Mouse (Mus musculus): ENCODE measurements around the gene 4933430I17Rik. TPM values are rescaled to one million over a fixed set of nuclear protein-coding genes. Genes with fewer than 3 reads are reported as not detected.

4933430I17Rik gene
- polyA plus RNA-seq, 1 experiment from 2014 or later: 1.1 TPM

- WGBS: under 1% methylated on average over 37 of the region's 37 CpGs
- peak; percentile 89 for ATAC-seq
- peaks cover 31% of the 10 kb centered on the region for H3K4me1 ChIP-seq (replicated peaks)
- peak within 1 kb of the TSS; percentile 77 for H3K4me2 ChIP-seq (replicated peaks)
- H3K27me3 ChIP-seq: no peaks in the 10 kb centered on the region
- H3K4me3 ChIP-seq (replicated peaks): peak within 1 kb of the TSS; percentile 71
- H3K27ac ChIP-seq: peak within 1 kb of the TSS; percentile 79
- no peaks in the 10 kb centered on the region for H3K9me3 ChIP-seq
- peaks cover 8% of the 10 kb centered on the region for H3K36me3 ChIP-seq
- H3K9ac ChIP-seq (replicated peaks): peak within 1 kb of the TSS; percentile 84
These were observed 5.3 kb upstream of the 4933430I17Rik start, which contains the start of gene Alad for GRCm38 (mm10) chr4:62519849-62520233. Gene Alad (minus strand): TSS chr4:62519918.

GRCm38 (mm10) chr4:62520892-62521400 is 4.2 kb upstream of the 4933430I17Rik start:
- ATAC-seq: no peak
- H3K9ac ChIP-seq (replicated peaks): no peak overlapping the region; the same call in 1 of the 2 replicates
- no peak overlapping the region for H3K4me3 ChIP-seq (replicated peaks)
- no peaks in the 10 kb centered on the region for H3K27me3 ChIP-seq
- no peak overlapping the region for H3K4me2 ChIP-seq (replicated peaks)
- H3K4me1 ChIP-seq (replicated peaks): peaks cover 31% of the 10 kb centered on the region
- 85% methylated on average over 2 of the region's 2 CpGs for WGBS
- peaks cover 8% of the 10 kb centered on the region for H3K36me3 ChIP-seq
- H3K27ac ChIP-seq: no peak overlapping the region
- H3K9me3 ChIP-seq: no peaks in the 10 kb centered on the region

DNA sequence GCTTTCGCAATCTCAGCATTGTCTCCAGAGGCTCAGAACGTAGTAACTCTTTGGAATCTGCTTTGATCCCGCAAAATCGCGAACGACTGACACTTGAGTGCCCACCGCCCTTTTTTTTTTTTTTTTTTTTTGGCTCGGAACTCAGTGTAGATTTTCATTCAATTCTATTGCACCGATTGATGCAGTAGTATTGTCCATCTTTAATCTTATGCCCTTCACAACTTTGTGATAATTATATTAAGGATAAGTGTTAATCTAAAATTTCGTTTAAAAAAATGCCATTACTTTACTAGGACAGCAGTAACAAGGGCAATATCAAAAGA is 281 bp downstream of the 4933430I17Rik start:
- no peak for ATAC-seq
- Histone ChIP-seq H3K27ac (no peak overlapping the region), H3K4me1 (replicated peaks) (peaks cover 14% of the 10 kb centered on the region), H3K9me3 (no peaks in the 10 kb centered on the region), H3K4me2 (replicated peaks) (peak overlapping the region; percentile 97), H3K9ac (replicated peaks) (0 out of 2 replicates have a peak overlapping the region, but pooled peaks have one; percentile 14), H3K27me3 (no peaks in the 10 kb centered on the region), H3K4me3 (replicated peaks) (peak overlapping the region; percentile 79), H3K36me3 (peaks cover 8% of the 10 kb centered on the region)
- WGBS: under 1% methylated on average over 10 of the region's 10 CpGs

- Histone ChIP-seq H3K4me2 (replicated peaks) (no peak overlapping the region), H3K4me1 (replicated peaks) (peaks cover 12% of the 10 kb centered on the region), H3K4me3 (replicated peaks) (no peak overlapping the region), H3K27me3 (no peaks in the 10 kb centered on the region), H3K9me3 (no peaks in the 10 kb centered on the region), H3K27ac (no peak overlapping the region), H3K9ac (replicated peaks) (no peak overlapping the region), H3K36me3 (peaks cover 8% of the 10 kb centered on the region)
- WGBS: 62% methylated on average over 2 of the region's 2 CpGs
- no peak for ATAC-seq
These were observed 1.1 kb downstream of the 4933430I17Rik start for GRCm38 (mm10) chr4:62526256-62526655.

DNA sequence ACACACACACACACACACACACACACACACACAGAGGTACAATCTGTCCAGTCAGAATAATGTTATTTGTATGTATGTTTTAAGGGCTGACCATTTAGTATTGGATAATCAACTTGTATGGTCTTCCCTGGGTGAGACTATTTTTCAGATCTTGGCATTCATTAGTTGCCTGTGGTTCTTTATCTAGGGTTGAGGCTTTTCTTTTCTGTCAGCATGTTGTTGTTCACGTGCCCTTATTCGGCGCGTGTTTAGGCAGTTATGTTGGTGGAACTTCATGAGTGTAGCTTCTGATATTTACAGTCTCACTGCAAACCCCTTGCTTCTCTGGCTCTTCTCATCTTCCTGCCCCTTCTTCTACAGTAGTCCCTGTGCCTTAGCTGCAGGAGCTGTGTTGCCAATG is 2.5 kb downstream of the 4933430I17Rik start:
- Histone ChIP-seq H3K9ac (replicated peaks) (no peak overlapping the region), H3K4me3 (replicated peaks) (no peak overlapping the region), H3K4me1 (replicated peaks) (peaks cover 12% of the 10 kb centered on the region), H3K27ac (no peak overlapping the region), H3K36me3 (peaks cover 5% of the 10 kb centered on the region), H3K9me3 (no peaks in the 10 kb centered on the region), H3K27me3 (no peaks in the 10 kb centered on the region), H3K4me2 (replicated peaks) (no peak overlapping the region)
- 84% methylated on average over 4 of the region's 4 CpGs for WGBS
- no peak for ATAC-seq

DNA sequence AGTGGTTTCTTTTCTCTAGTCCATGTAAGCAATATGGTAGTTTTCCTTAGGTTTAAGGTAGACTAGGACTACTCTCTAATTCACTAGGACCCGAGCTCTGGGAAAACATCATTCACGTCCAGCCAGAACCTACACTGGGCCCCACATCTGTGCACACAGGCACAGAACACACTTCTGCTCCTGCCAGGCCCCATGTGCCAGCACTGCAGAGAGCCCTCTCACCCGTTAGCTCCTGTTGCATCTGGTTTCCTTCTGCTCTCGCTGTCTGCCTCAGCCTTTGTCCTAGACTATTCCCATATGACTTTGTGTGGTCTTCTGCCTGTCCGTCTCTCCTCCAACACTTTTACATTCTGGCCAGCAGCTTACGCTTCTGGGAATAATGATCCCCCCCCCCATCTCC is 8.6 kb downstream of the 4933430I17Rik start:
- H3K36me3 ChIP-seq: no peaks in the 10 kb centered on the region
- H3K27ac ChIP-seq: no peak overlapping the region
- 78% methylated on average over 6 of the region's 6 CpGs for WGBS
- H3K4me3 ChIP-seq (replicated peaks): no peak overlapping the region
- no peaks in the 10 kb centered on the region for H3K9me3 ChIP-seq
- ATAC-seq: no peak
- H3K9ac ChIP-seq (replicated peaks): no peak overlapping the region
- H3K27me3 ChIP-seq: no peaks in the 10 kb centered on the region
- H3K4me2 ChIP-seq (replicated peaks): no peak overlapping the region
- no peaks in the 10 kb centered on the region for H3K4me1 ChIP-seq (replicated peaks)

DNA sequence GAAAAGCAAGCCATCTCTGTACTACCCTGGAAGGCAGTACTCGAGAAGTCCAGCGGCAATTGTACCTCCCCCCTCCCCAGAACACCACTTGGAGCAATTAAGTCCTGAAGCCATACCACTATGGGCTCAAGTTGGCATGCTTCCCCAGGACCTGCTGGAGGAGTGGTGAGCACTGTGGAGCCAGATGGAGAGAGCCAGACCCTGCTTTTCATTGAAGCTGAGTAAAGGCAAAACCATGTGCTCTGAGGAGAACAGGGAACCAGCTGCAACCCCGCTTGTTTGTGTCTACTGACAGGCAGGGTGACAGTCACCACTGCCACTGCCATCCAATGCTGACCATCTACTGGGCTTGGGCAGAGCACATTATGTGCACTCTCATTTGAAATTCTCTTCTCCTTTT is 16.6 kb downstream of the 4933430I17Rik start:
- Histone ChIP-seq H3K4me3 (replicated peaks) (no peak overlapping the region), H3K9ac (replicated peaks) (no peak overlapping the region), H3K36me3 (no peaks in the 10 kb centered on the region), H3K27ac (no peak overlapping the region), H3K27me3 (no peaks in the 10 kb centered on the region), H3K9me3 (no peaks in the 10 kb centered on the region), H3K4me2 (replicated peaks) (no peak overlapping the region), H3K4me1 (replicated peaks) (no peaks in the 10 kb centered on the region)
- WGBS: 72% methylated on average over 3 of the region's 3 CpGs
- no peak for ATAC-seq

- no peak overlapping the region for H3K4me2 ChIP-seq (replicated peaks)
- 87% methylated on average over 6 of the region's 6 CpGs for WGBS
- no peak overlapping the region for H3K4me3 ChIP-seq (replicated peaks)
- no peaks in the 10 kb centered on the region for H3K9me3 ChIP-seq
- ATAC-seq: no peak
- H3K27ac ChIP-seq: no peak overlapping the region
- no peak overlapping the region for H3K9ac ChIP-seq (replicated peaks)
- no peaks in the 10 kb centered on the region for H3K27me3 ChIP-seq
- H3K36me3 ChIP-seq: no peaks in the 10 kb centered on the region
- H3K4me1 ChIP-seq (replicated peaks): no peaks in the 10 kb centered on the region
These were observed 18.6 kb downstream of the 4933430I17Rik start for GRCm38 (mm10) chr4:62543782-62544181.

DNA sequence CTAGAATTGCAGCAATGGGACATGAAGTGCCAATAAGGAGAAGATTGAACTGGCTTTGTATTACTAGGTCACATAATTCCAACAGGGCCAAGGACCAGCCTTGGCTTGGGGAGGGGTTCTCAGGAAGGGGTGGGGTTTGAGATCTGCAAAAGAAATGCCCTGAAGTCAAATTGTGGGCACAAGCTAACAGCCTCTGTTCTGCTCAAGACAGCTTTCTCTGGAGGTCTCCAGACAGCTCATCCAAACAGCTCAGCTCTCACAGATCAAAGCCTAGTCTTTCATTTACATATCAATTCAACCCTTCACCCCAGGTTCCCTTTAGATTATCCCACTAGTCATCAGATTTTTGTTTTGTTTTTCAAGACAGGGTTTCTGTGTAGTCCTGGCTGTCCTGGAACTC is 19.6 kb downstream of the 4933430I17Rik start:
- H3K9me3 ChIP-seq: no peaks in the 10 kb centered on the region
- no peak for ATAC-seq
- no peak overlapping the region for H3K27ac ChIP-seq
- no peaks in the 10 kb centered on the region for H3K36me3 ChIP-seq
- no peaks in the 10 kb centered on the region for H3K27me3 ChIP-seq
- H3K4me2 ChIP-seq (replicated peaks): no peak overlapping the region
- H3K9ac ChIP-seq (replicated peaks): no peak overlapping the region
- no peak overlapping the region for H3K4me3 ChIP-seq (replicated peaks)
- no peaks in the 10 kb centered on the region for H3K4me1 ChIP-seq (replicated peaks)

DNA sequence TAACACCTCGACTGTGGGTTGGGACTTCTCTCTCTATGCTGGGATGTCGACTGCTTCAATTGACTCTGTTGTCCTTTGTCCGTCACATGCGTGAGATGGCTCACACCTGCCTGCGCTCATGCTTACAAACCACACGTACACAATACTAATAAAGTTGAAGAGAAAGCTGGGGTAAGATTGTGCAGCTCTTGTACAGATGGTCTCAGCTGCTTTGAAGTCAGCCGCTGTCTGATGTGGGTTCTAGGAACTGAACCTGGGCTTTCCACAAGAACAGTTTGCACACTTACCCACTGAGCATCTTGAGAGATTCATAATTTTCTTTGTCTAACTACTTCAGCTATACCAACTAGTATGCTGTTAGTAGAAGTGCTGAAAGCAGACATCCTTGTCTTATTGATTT is 26.8 kb downstream of the 4933430I17Rik start:
- ATAC-seq: no peak
- Histone ChIP-seq H3K4me2 (replicated peaks) (no peak overlapping the region), H3K27ac (no peak overlapping the region), H3K27me3 (no peaks in the 10 kb centered on the region), H3K4me3 (replicated peaks) (no peak overlapping the region), H3K4me1 (replicated peaks) (no peaks in the 10 kb centered on the region), H3K9ac (replicated peaks) (no peak overlapping the region), H3K36me3 (no peaks in the 10 kb centered on the region), H3K9me3 (no peaks in the 10 kb centered on the region)
- WGBS: 84% methylated on average over 7 of the region's 7 CpGs

- H3K9ac ChIP-seq (replicated peaks): no peak overlapping the region
- no peak overlapping the region for H3K27ac ChIP-seq
- no peaks in the 10 kb centered on the region for H3K27me3 ChIP-seq
- H3K4me3 ChIP-seq (replicated peaks): no peak overlapping the region
- H3K36me3 ChIP-seq: no peaks in the 10 kb centered on the region
- no peak overlapping the region for H3K4me2 ChIP-seq (replicated peaks)
- H3K4me1 ChIP-seq (replicated peaks): peaks cover 8% of the 10 kb centered on the region
- H3K9me3 ChIP-seq: no peaks in the 10 kb centered on the region
- WGBS: 77% methylated on average over 3 of the region's 3 CpGs
- no peak for ATAC-seq
These were observed 32.3 kb downstream of the 4933430I17Rik start for GRCm38 (mm10) chr4:62557436-62557835.

DNA sequence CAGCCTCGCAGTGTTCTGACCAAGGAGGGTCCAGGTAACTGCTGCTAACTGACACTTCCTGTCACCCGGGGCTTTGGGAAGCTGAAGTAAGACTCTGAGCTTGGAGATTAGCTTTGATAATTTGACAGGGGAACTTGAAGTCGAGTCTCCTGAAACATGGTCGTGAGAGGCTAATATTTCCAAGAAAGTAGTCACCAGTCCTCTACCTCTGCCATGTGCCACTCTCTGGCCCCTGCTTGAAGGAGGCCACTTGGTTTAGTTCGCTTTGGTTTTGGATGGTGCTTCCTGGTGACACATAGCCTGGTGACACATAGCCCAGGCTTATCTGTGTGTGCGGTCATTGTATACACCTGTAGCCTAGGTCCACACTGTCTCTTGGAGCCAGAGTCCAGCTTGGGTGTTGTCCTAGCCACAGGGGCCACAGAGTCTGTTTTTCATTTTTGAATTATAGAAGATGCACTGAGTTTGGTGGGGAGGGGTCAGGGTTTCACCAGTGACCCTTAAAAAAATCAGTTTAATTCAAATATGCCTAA is 34.7 kb downstream of the 4933430I17Rik start, which contains the start of gene Rgs3:
TSS of gene Rgs3 (plus strand) at position 51 of the 533 bp plus-strand sequence.
- Histone ChIP-seq H3K36me3 (no peaks in the 10 kb centered on the region), H3K4me1 (replicated peaks) (peaks cover 8% of the 10 kb centered on the region), H3K27me3 (no peaks in the 10 kb centered on the region), H3K9ac (replicated peaks) (no peak within 1 kb of the TSS), H3K4me3 (replicated peaks) (no peak within 1 kb of the TSS), H3K9me3 (no peaks in the 10 kb centered on the region), H3K27ac (no peak within 1 kb of the TSS), H3K4me2 (replicated peaks) (no peak within 1 kb of the TSS)
- WGBS: 77% methylated on average over 6 of the region's 6 CpGs
- ATAC-seq: no peak
